Mouse (Mus musculus) frontal cortex, postnatal 10 days (tissue): ENCODE results near the gene Pogk.

Experiments
- DNase-seq, 2 experiments: peaks; one replicate each; pipeline ENCODE4 v3.0.0; 2022; ENCODE audit warnings: low spot score in 2 of 2, mixed read lengths in 1 of 2

Gene Pogk

DNA sequence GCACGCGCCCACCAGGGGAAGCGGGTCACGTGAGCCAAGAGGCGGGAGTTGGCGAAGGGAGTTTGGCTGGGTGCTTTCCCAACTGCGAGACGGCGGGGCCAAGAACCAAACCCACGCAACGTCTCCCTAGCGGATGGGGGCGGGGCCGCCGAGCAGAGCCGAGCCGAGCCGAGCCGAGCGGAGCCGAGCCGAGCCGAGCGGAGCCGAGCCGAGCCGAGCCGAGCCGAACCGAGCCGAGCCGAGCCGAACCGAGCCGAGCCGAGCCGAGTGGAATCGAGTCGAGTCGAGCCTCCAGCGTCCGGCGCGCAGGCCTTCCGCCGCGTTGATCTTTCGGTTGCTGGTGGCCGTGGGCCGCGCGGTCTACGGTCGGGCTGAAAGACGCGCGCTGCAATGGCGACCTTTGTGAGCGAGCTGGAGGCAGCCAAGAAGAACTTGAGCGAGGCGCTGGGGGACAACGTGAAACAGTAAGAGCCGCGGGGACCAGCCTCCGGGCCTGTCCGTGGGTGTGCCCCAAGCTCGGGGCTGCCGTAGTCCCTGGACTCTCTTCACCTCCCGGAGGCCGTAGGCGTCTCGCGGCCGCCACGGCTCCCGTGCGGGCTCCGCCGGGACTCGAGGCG is 30.5 kb downstream of the Pogk start, which contains the start of gene Tada1:
Tada1 (plus strand) TSS at position 85 of the 617 bp plus-strand sequence.
- peak; percentile 88 to 94 for DNase-seq

DNA sequence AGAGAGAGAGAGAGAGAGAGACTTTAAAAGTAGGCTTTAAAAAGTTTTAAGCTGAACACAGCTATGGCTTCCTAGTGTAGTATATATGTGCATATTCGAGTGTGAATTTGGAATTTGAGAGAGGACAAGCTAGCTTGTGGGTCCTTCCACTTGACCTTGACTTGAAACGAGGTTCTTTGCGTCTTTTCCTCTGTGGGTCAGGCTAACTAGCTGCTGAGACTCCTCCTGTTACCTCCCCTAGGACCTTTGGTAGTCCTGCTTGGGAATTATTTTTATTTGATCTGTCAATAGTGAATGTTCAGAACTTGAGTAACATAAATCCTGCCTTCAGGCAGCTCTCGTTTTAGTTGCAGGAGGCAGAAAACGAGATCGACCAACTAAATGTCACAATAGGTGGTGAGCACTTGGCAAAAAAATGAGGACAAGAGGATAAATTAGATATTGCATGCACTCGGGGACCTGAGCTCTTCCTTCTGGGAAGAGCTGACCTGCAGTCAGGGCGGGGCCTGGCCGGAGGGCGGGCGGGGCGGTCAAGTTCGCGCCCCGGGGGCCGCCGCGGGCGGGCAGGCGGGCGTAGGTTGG is 31.1 kb downstream of the Pogk start:
- no peak for DNase-seq

DNA sequence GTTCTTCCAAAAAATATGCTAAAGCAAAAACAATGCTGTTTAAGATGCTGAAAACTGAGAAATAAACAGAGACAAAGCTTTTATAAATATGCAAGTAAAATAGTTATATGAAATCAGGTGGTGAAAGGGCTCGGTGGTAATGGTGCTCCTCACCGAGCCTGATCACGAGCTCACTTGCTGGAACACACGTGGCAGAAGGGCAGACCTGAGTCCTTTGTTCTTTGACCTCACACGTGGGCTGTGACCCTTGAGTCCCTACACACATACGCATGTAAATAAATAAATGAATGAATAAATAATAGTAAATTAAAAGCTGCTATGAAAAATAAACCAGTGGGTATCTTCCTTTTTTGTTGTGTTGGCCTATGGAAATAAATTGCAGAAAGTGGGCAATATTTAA is 32.5 kb downstream of the Pogk start:
- peak in 1 of 2 experiments; percentile 2 for DNase-seq

DNA sequence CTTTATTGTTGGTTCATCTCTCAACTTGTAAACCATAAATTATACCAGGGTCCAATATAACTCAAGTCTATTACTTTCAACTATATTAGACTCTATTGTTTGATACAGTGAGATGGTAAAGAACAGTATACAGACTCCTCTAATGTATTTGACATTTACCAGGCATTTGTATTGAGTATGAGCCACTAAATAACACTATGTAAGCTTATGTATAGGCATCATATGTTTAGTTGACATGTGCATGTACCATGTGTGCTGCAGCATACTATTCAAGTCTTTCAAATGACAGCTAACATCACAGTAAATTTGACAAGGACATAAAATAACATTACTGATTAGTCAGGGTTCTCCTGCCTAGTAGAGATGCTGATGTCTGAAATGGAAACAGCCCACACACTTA is 46.5 kb downstream of the Pogk start:
- no peak for DNase-seq

DNA sequence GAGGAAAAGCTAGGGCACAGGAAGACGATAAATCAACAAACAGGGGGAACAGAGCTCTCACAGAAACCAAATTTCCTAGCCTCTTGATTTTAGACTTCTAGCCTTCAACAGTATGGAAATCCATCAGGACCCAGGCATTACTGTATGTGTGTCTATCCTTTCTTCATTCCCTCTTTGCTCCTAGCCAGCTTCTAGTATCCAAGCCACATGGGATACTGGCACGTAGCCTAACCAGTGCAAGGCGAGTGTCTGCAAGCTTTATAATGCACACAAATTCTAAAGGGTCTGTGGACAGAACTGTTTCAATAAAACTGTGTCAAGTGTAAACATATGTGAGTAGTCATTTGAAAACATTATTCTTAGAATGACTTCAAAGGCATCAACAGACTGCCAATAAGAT is 47.0 kb downstream of the Pogk start:
- no peak for DNase-seq

DNA sequence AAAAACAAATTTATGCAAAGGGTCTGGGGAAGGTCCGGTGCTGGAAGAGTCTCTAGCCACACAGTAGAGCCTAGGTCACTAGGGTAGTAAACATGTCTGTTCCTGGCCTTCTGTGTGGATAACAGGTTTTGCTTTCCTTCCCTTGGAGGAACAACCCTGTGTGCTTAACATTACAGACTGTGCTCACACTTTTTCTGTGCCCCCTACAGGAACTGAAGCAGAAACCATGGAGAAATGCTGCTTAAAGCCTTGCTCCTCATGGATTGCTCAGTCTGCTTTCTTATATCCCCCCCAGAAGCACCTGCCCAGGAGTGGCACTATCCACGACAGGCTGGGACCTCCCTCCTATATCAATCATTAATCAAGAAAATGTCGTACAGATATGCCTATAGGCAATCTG is 47.8 kb downstream of the Pogk start:
- peak in 1 of 2 experiments; percentile 3 for DNase-seq

DNA sequence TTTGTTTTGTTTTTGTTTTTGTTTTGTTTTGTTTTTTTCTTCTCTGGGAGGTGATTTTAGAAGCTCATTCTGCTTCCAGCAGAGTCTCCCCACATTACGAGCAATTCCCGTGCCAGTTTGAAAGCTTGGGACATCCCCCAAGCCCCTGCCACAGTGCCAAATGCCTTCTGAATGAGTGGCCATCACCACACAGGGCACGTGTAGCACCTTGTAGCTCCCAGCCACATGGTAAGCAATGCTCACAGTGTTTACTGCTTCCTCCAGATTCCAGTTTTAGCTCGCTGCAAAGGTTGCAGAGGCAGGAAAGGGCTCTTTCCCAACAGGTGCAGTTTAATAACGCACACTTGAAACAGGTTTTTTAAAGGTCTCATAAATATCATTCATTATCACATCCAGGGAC is 48.8 kb downstream of the Pogk start:
- peak in 1 of 2 experiments; percentile 3 for DNase-seq

DNA sequence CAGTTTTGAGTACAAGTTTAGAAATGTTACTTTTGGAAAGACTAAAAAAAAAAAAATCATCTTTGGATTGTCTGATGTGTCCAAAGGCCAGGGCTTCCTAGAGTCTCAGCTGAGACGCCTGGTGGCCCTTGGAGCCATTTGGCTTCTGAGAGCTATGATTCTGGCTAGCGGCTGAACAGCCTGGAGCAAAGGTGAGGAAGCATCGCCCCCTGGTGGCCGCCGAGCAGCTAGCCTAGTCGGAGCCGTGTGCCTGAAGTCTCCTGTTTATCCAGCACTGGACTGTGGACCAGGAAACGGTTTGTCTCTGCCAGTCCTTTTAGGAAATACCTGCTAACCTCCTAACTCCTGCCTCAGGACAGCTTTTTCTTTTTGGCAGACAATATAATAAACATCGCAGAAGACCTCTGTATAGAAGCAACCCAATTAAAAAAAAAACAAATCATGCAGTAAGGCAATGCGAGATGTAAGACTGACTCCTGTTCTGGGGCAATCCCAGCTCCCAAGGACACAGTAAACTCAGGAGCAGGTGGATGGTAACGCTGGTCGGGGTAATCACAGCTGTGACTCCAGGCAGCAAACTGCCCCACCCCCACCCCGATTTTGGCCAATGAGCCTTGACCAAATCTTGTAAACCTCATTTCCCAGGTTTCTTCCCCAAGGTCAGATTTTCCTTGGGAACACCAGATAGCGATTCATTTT is 49.4 kb downstream of the Pogk start:
- peak; percentile 62 to 89 for DNase-seq

DNA sequence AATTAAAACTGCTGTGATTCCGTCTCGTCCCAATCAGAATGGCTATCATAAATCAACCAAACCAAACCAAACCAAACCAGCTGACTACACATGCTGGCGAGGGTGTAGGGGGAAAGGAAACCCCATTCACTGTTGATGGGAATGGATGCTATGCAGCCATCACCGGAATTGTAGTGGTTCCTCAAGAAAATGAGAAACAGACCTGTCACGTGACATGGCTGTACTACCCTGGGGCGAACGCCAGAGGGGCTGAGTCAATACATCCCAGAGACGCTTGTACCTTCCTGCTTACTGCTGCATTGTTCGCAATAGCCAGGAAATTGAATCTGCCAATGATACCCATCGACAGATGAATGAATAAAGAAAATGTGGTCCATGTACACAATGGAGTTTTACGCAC is 59.9 kb downstream of the Pogk start:
- no peak for DNase-seq

DNA sequence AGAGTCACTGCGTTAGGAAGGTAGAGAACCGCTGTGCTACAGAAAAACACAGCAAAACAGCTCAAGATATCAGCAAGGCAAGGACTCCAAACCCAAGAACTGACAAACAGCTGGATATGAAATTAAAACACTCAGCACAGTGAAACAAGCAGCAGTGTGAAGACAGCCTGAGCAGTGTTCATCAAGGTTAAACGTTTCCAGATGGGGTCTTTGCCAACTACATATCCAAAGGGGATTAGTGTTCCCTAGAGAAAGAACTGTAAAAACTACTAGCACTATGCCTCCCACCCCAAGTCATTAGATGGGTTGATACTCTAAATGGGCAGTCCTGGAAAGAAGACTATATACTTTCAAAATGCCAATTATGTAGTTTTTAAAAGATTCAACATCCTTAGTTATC is 60.3 kb downstream of the Pogk start:
- no peak for DNase-seq

DNA sequence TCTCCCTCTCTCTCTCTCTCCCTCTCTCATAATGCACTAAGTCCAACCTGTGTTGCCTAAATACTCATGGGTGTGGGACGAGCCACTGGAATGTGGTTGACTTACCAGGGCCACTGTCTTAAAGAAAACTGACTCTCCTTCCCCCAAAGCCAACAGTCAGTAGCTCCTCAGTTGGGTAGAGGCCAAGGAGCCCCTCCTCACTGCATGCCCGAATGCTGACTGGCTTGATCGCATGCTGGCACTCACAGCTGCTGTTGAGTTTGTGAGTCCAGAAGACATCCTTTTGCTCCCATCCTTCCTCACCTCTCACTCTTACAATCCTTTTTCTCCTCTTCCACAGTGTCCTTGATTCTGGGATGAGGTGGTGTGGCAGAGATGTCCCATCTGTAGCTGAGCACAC is 62.8 kb downstream of the Pogk start:
- DNase-seq: no peak

DNA sequence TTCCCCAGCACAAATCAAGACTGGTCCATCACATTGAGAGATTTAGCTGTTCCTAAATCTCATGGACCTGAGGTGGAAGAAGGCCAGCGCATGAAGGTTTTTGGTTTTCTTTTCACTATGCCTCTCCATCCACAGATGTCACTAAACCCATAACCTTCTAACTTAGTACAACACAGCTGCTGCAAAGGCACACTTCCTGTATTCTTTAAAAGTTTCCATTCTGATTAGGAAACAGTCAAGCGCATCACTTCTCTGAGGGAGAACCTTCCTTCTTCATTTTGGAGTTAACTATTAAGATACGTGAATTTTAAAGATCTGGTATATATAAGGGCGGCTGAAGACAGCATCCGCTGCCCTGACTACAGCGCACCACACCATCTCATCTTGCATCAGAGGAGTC is 64.1 kb downstream of the Pogk start:
- no peak for DNase-seq

DNA sequence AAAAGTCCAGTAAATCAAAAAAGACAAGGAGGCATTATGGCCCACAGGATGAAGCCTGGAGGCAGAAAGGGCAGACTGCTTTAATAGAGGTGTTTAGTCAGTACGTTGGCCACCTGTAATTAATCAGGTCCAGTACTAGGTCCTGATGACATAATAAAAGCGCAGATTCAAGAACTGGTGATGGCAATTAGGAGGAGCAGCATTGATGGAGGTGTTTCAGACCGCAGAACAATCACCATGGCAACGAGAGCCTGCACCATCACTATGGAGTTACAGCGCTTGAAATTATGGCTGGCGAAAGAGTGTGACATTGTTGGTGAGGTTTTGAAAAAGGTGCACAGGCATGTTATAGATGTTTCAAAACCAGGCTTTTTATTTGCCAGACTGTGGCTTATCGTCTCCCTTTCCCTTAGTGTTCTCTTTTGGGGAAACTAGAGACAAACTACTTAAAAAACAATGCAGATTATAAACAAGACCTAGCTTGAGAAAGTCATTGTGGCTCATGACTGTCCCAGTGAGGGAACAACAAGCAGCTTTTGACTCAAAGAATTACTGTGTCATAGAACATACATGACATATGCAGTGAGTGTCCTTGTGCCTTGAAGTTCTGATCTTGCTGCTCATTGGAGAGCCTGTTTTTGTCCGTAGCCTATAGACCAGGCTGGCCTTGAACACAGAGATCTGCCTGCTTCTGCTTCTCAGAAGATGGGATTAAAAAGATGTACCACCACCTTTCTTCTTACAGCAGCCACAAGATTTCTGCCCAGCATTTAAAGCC is 65.2 kb downstream of the Pogk start:
- DNase-seq: no peak

DNA sequence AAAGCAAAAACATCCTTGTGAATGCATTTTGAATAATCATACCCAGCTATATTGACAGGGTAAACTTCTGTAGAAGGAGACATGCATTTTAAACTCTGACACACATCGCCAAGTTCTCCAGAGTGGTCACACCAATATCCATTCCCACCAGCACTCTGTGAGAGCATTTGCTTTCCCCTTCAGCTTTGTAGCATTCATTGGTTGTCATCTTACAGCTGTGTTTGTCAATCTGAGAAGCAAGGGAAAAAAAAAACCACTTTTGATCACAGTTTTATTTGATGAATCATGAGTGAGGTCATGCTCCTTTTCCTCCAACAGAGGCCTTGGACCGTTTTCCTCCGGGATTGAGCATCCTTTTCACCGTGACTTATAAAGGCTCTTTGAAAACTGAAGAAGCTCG is 66.1 kb downstream of the Pogk start:
- no peak for DNase-seq

DNA sequence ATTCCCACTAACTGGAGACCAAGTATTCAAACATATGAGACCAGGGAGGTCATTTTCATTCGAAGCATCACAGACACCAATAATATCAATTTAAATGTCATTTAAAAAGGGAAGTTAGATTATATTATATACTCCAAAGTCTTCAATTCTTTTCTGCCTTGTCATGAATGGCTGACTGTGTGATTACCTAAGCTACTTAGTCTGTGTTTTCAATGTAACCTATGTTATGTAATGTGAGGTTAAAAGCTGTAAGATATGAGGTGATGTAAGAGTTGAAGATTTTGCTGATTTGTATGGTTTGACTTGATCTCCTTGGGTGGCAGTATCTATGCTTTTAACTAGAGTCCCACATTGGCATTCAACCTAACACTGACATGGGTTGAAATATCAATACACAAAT is 67.1 kb downstream of the Pogk start:
- no peak for DNase-seq

DNA sequence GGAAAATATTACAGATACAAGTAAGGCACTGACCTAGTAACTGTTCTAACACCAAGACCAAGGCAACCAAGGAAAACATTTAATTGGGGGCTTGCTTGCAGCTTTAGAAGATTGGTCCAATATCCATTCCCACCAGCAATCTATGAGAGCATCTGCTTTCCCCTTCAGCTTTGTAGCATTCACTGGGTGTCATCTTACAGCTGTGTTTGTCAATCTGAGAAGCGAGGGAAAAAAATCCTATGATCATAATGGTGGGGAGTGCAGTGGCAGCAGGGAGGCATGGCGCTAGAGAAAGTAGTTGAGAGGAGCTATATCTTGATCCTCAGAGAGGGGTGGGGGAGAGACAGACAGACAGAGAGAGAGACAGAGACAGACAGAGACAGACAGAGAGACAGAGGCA is 67.6 kb downstream of the Pogk start:
- DNase-seq: no peak

DNA sequence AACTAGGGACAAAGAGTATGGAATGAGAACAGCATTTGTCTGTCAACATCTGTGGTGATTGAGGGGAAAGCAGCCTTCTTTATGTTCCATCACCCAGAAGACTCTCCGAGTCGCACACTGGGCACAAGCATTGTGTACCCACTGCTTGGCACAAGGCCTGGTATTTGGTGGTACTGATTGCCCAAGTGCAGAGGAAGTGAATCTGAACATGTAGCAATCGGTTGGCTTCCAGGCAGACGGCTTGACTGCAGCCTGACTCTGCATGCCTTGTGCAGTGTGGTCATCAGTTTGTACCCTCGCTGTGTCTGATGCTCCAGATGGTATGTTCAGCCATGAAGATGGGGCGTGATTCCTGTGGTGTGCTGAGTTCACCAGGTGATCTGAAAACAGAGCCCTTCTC is 70.6 kb downstream of the Pogk start:
- DNase-seq: no peak
